ENCODE assay signal across 18 mouse cellular contexts in the genomic region with DNA sequence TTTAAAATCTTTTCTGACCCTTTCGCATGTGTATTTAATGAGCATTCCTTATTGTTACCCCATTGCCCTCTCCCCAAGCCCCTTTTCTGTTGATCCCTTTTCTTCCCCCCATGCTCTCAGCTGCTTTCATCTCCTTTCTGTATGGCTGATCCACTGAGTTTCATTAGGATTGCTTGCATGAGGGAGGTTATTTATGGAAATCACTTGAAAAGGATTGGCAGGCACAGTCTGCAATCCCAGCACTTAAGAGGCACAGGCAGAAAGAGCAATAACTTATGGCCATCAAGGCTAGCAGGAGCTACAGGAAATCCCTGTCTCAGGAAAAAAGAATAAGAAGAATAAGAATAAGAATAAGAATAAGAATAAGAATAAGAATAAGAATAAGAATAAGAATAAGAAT. TPM values are rescaled to one million over a fixed set of nuclear protein-coding genes. Genes with fewer than 3 reads are reported as not detected.
DNase-seq lines count a peak whose midpoint lies in the region; ATAC-seq lines count a peak whose summit lies in the region.
"Had no signal": no experiment of that assay in that cellular context is flagged by ENCODE, and none has a peak within 500 bp of the region (broad histone marks: within the 10 kb centered on the region; RNA-seq: fewer than 3 reads in every experiment).

No protein-coding gene starts in this region.

- H3K9ac ChIP-seq in heart, embryonic 12.5 days, result no peak overlapping the region
- H3K9ac ChIP-seq in heart, embryonic 15.5 days, result no peak overlapping the region
- no peak overlapping the region for H3K9ac ChIP-seq in midbrain, embryonic 16.5 days (ENCODE audit: low read depth, low read length)
- H3K9ac ChIP-seq: hindbrain, embryonic 14.5 days; intestine, embryonic 15.5 days had no signal

- intact Hi-C loops in heart, postnatal 36 days (cut with DNase I), result no loop called here
- intact Hi-C loops in heart, postnatal 14 days (cut with DNase I), result no loop called here

- H3K4me2 ChIP-seq in heart, embryonic 12.5 days, result no peak overlapping the region
- H3K4me2 ChIP-seq in heart, embryonic 15.5 days, result no peak overlapping the region
- no peak overlapping the region for H3K4me2 ChIP-seq in midbrain, embryonic 16.5 days (ENCODE audit: low read length)
- H3K4me2 ChIP-seq: hindbrain, embryonic 14.5 days; intestine, embryonic 15.5 days had no signal

- H3K36me3 ChIP-seq in heart, embryonic 12.5 days, result no peaks in the 10 kb centered on the region
- H3K36me3 ChIP-seq in heart, embryonic 15.5 days, result no peaks in the 10 kb centered on the region
- H3K36me3 ChIP-seq in midbrain, embryonic 16.5 days (ENCODE audit: control insufficient read depth, insufficient read depth, low read length), result no peaks in the 10 kb centered on the region
- H3K36me3 ChIP-seq: embryonic facial prominence, embryonic 10.5 days; hindbrain, embryonic 10.5 days; intestine, embryonic 15.5 days had no signal

- DNase-seq in heart, adult 18-20 months, result peak; percentile 13 to 22
- DNase-seq in heart, postnatal 36 days, result no peak
- DNase-seq in heart, postnatal 14 days, result no peak
- DNase-seq: adrenal gland, adult 2 months; adrenal gland, postnatal 25 days; cerebellum, adult 2 months; cerebellum, postnatal 10 days; gastrocnemius, postnatal 14 days; kidney, adult 18-20 months had no signal

- H3K27me3 ChIP-seq in heart, embryonic 12.5 days (replicated peaks), result no peaks in the 10 kb centered on the region
- H3K27me3 ChIP-seq in heart, embryonic 15.5 days, result no peaks in the 10 kb centered on the region
- no peaks in the 10 kb centered on the region for H3K27me3 ChIP-seq in midbrain, embryonic 16.5 days (ENCODE audit: control insufficient read depth, insufficient read depth, low read depth, low read length)
- H3K27me3 ChIP-seq: intestine, embryonic 15.5 days had no signal

- 73% methylated on average over 1 of the region's 1 CpGs for WGBS in heart, embryonic 12.5 days
- WGBS in heart, embryonic 15.5 days, result 61% methylated on average over 1 of the region's 1 CpGs
- WGBS in midbrain, embryonic 16.5 days, result 52% methylated on average over 1 of the region's 1 CpGs

- H3K27ac ChIP-seq in heart, embryonic 12.5 days (ENCODE audit: poor library complexity, severe bottlenecking), result 0 out of 2 replicates have a peak overlapping the region, but pooled peaks have one; percentile 41
- H3K27ac ChIP-seq in heart, embryonic 15.5 days, result peak overlapping the region; percentile 51
- no peak overlapping the region for H3K27ac ChIP-seq in midbrain, embryonic 16.5 days (ENCODE audit: low read length)
- H3K27ac ChIP-seq: embryonic facial prominence, embryonic 10.5 days; hindbrain, embryonic 10.5 days; hindbrain, embryonic 14.5 days; intestine, embryonic 15.5 days had no signal

- H3K9me3 ChIP-seq in heart, embryonic 12.5 days (replicated peaks), result no peaks in the 10 kb centered on the region
- H3K9me3 ChIP-seq in heart, embryonic 15.5 days (replicated peaks), result no peaks in the 10 kb centered on the region
- no peaks in the 10 kb centered on the region for H3K9me3 ChIP-seq in midbrain, embryonic 16.5 days (replicated peaks; ENCODE audit: control insufficient read depth, low read length, poor library complexity, severe bottlenecking)
- H3K9me3 ChIP-seq: embryonic facial prominence, embryonic 10.5 days; hindbrain, embryonic 10.5 days; intestine, embryonic 15.5 days had no signal

- H3K4me1 ChIP-seq in heart, embryonic 12.5 days (replicated peaks), result 0 out of 2 replicates have a peak, but pooled peaks cover 7% of the 10 kb centered on the region
- no peaks in the 10 kb centered on the region; the same call in 1 of the 2 replicates for H3K4me1 ChIP-seq in heart, embryonic 15.5 days (replicated peaks)
- H3K4me1 ChIP-seq in midbrain, embryonic 16.5 days (ENCODE audit: control insufficient read depth, insufficient read depth, low read length), result no peaks in the 10 kb centered on the region
- H3K4me1 ChIP-seq: embryonic facial prominence, embryonic 10.5 days; hindbrain, embryonic 10.5 days; intestine, embryonic 15.5 days had no signal

- no peak overlapping the region for H3K4me3 ChIP-seq in heart, embryonic 12.5 days
- no peak overlapping the region for H3K4me3 ChIP-seq in heart, embryonic 15.5 days
- no peak overlapping the region for H3K4me3 ChIP-seq in midbrain, embryonic 16.5 days (ENCODE audit: low read depth, low read length)
- H3K4me3 ChIP-seq: embryonic facial prominence, embryonic 10.5 days; hindbrain, embryonic 10.5 days; intestine, embryonic 15.5 days had no signal

- ATAC-seq in heart, embryonic 12.5 days (ENCODE audit: insufficient number of reproducible peaks, low FRiP score), result no peak
- ATAC-seq in heart, embryonic 15.5 days (replicated peaks; ENCODE audit: insufficient number of reproducible peaks, insufficient read depth, low FRiP score, low read depth), result no peak
- ATAC-seq in granulocyte monocyte progenitor cell, adult 5-6 weeks (replicated peaks; ENCODE audit: poor library complexity, severe bottlenecking), result no peak
- no peak for ATAC-seq in midbrain, embryonic 16.5 days
- ATAC-seq: forebrain, embryonic 16.5 days; intestine, embryonic 15.5 days had no signal

RNA-seq across cellular contexts. Expression of a gene that starts 27.7 kb away (rescaled TPM):
- total RNA-seq in heart, adult 18-20 months (2021), result 10 to 100 TPM; 61.7 to 65.4 TPM
- 10 to 100 TPM; 60.4 to 61.0 TPM for total RNA-seq in heart, postnatal 36 days (2021)
- 1,274 and 1,305 TPM in 2 replicates for polyA plus RNA-seq in heart, embryonic 12.5 days (2016; fragmentation: Nextera tagmentation; extraction: Ambion mirVana)
- total RNA-seq in heart, postnatal 14 days (2021), result 10 to 100 TPM; 80.2 to 99.5 TPM
- 920 and 981 TPM in 2 replicates for polyA plus RNA-seq in heart, embryonic 15.5 days (2015; fragmentation: Nextera tagmentation; extraction: Ambion mirVana)
- total RNA-seq in granulocyte monocyte progenitor cell, adult 5-6 weeks (2014; fragmentation: Nextera tagmentation), result 1,151 and 1,351 TPM in 2 replicates
- total RNA-seq in granulocyte monocyte progenitor cell, adult 5-6 weeks (2017), result 1,517 and 1,875 TPM in 2 replicates
- polyA plus RNA-seq in midbrain, embryonic 16.5 days (2015; fragmentation: Nextera tagmentation; extraction: Ambion mirVana), result 652 and 731 TPM in 2 replicates

RNA-seq across cellular contexts. Expression of a gene that starts 30.9 kb away (rescaled TPM):
- 10 to 100 TPM; 11.5 to 12.4 TPM for total RNA-seq in heart, adult 18-20 months (2021)
- total RNA-seq in heart, postnatal 36 days (2021), result 1 to 10 TPM; 8.4 to 8.8 TPM
- 14.1 and 15.0 TPM in 2 replicates for polyA plus RNA-seq in heart, embryonic 12.5 days (2016; fragmentation: Nextera tagmentation; extraction: Ambion mirVana)
- total RNA-seq in heart, postnatal 14 days (2021), result 10 to 100 TPM; 10.9 to 11.0 TPM
- polyA plus RNA-seq in heart, embryonic 15.5 days (2015; fragmentation: Nextera tagmentation; extraction: Ambion mirVana), result 9.5 and 10.5 TPM in 2 replicates
- 6.2 and 7.4 TPM in 2 replicates for total RNA-seq in granulocyte monocyte progenitor cell, adult 5-6 weeks (2014; fragmentation: Nextera tagmentation)
- 4.8 and 7.1 TPM in 2 replicates for total RNA-seq in granulocyte monocyte progenitor cell, adult 5-6 weeks (2017)
- polyA plus RNA-seq in midbrain, embryonic 16.5 days (2015; fragmentation: Nextera tagmentation; extraction: Ambion mirVana), result 13.4 and 14.3 TPM in 2 replicates

Comparison
In these comparisons a context has a peak if more than half of its experiments do, and no peak if none do; other contexts are left out.
1. DNase-seq: peak in heart, adult 18-20 months (2 of 2); none in heart, postnatal 36 days (0 of 2) and heart, postnatal 14 days (0 of 2).
2. RNA of a gene that starts 27.7 kb away (total RNA-seq): 1,151 to 1,875 TPM in granulocyte monocyte progenitor cell, adult 5-6 weeks; 80.2 to 99.5 TPM in heart, postnatal 14 days, 61.7 to 65.4 TPM in heart, adult 18-20 months and 60.4 to 61.0 TPM in heart, postnatal 36 days; every median in the first group is over 10 times any median in the second.